Mouse (Mus musculus): ENCODE data around the gene Trim9.

- no peak for TF ChIP-seq POLR2A (IDR thresholded peaks at IDR 0.05; ENCODE audit: low read depth, low read length)
- TF ChIP-seq CTCF (IDR thresholded peaks at IDR 0.05; ENCODE audit: borderline replicate concordance, insufficient read depth, low read length), result no peak
These were observed 43.8 kb upstream of the Trim9 start for GRCm38 (mm10) chr12:70391236-70391635.
